ENCODE assay signal across 33 mouse cellular contexts in genomic region chr1:185865945-185866344, GRCm38 (mm10).
DNase-seq lines count a peak whose midpoint lies in the region; ATAC-seq and TF ChIP-seq lines count a peak whose summit lies in the region.
"Had no signal": no experiment of that assay in that cellular context is flagged by ENCODE, and none has a peak within 500 bp of the region (broad histone marks: within the 10 kb centered on the region; RNA-seq: fewer than 3 reads in every experiment).

No protein-coding gene starts in this region.

- ATAC-seq in hindbrain, postnatal 0 days, result 0 out of 2 replicates have a peak, but pooled peaks have one; percentile 47
- no peak for ATAC-seq in hindbrain, embryonic 11.5 days (ENCODE audit: low FRiP score)
- ATAC-seq in neural tube, embryonic 15.5 days (ENCODE audit: low FRiP score), result no peak
- ATAC-seq: forebrain, embryonic 16.5 days; midbrain, embryonic 16.5 days; Patski had no signal

- H3K4me3 ChIP-seq in hindbrain, postnatal 0 days (ENCODE audit: low read length), result no peak overlapping the region
- H3K4me3 ChIP-seq in hindbrain, embryonic 11.5 days (ENCODE audit: low read depth, low read length), result no peak overlapping the region
- no peak overlapping the region for H3K4me3 ChIP-seq in neural tube, embryonic 15.5 days (replicated peaks)
- H3K4me3 ChIP-seq: embryonic facial prominence, embryonic 13.5 days; erythroblast, embryonic 14.5 days; hindbrain, embryonic 15.5 days; kidney, embryonic 15.5 days; myocyte; neural tube, embryonic 13.5 days had no signal

- H3K27me3 ChIP-seq in hindbrain, postnatal 0 days (ENCODE audit: insufficient read depth, low read length), result no peaks in the 10 kb centered on the region
- H3K27me3 ChIP-seq in hindbrain, embryonic 11.5 days (ENCODE audit: control insufficient read depth, insufficient read depth, low read length), result no peaks in the 10 kb centered on the region
- H3K27me3 ChIP-seq in neural tube, embryonic 15.5 days (replicated peaks), result no peaks in the 10 kb centered on the region
- H3K27me3 ChIP-seq: embryonic facial prominence, embryonic 13.5 days; hindbrain, embryonic 15.5 days; kidney, embryonic 15.5 days; neural tube, embryonic 13.5 days had no signal

- 62% methylated on average over 11 of the region's 11 CpGs for WGBS in hindbrain, postnatal 0 days
- 77% methylated on average over 11 of the region's 11 CpGs for WGBS in hindbrain, embryonic 11.5 days
- 83% methylated on average over 11 of the region's 11 CpGs for WGBS in neural tube, embryonic 15.5 days

- no peak overlapping the region for H3K27ac ChIP-seq in hindbrain, postnatal 0 days
- H3K27ac ChIP-seq in hindbrain, embryonic 11.5 days (ENCODE audit: low read depth, low read length), result no peak overlapping the region
- H3K27ac ChIP-seq in neural tube, embryonic 15.5 days (replicated peaks), result no peak overlapping the region
- H3K27ac ChIP-seq: embryonic facial prominence, embryonic 13.5 days; hindbrain, embryonic 15.5 days; kidney, embryonic 15.5 days; liver, embryonic 14.5 days; neural tube, embryonic 13.5 days; stomach, postnatal 0 days had no signal

- no peak for TF ChIP-seq CTCF in hindbrain, postnatal 0 days (IDR thresholded peaks at IDR 0.05; ENCODE audit: low read depth)

- H3K36me3 ChIP-seq in hindbrain, postnatal 0 days (ENCODE audit: insufficient read depth, low read length), result no peaks in the 10 kb centered on the region
- H3K36me3 ChIP-seq in hindbrain, embryonic 11.5 days (ENCODE audit: control insufficient read depth, insufficient read depth, low read length), result no peaks in the 10 kb centered on the region
- no peaks in the 10 kb centered on the region for H3K36me3 ChIP-seq in neural tube, embryonic 15.5 days
- H3K36me3 ChIP-seq: embryonic facial prominence, embryonic 13.5 days; hindbrain, embryonic 15.5 days; kidney, embryonic 15.5 days; neural tube, embryonic 13.5 days had no signal

- H3K9me3 ChIP-seq in hindbrain, postnatal 0 days (ENCODE audit: low read length), result no peaks in the 10 kb centered on the region
- H3K9me3 ChIP-seq in hindbrain, embryonic 11.5 days (ENCODE audit: control insufficient read depth, low read length), result no peaks in the 10 kb centered on the region
- H3K9me3 ChIP-seq in neural tube, embryonic 15.5 days (replicated peaks), result no peaks in the 10 kb centered on the region
- H3K9me3 ChIP-seq: embryonic facial prominence, embryonic 13.5 days; hindbrain, embryonic 15.5 days; kidney, embryonic 15.5 days; neural tube, embryonic 13.5 days had no signal

- H3K4me2 ChIP-seq in hindbrain, postnatal 0 days (ENCODE audit: low read depth, low read length), result no peak overlapping the region
- H3K4me2 ChIP-seq in hindbrain, embryonic 11.5 days (replicated peaks; ENCODE audit: low read depth, low read length), result no peak overlapping the region
- no peak overlapping the region for H3K4me2 ChIP-seq in neural tube, embryonic 15.5 days
- H3K4me2 ChIP-seq: embryonic facial prominence, embryonic 13.5 days; hindbrain, embryonic 15.5 days; kidney, embryonic 15.5 days; lung, embryonic 14.5 days; midbrain, embryonic 11.5 days; neural tube, embryonic 13.5 days had no signal

- H3K9ac ChIP-seq in hindbrain, postnatal 0 days (replicated peaks; ENCODE audit: low read length), result no peak overlapping the region
- H3K9ac ChIP-seq in hindbrain, embryonic 11.5 days (ENCODE audit: low read depth, low read length), result no peak overlapping the region
- no peak overlapping the region for H3K9ac ChIP-seq in neural tube, embryonic 15.5 days (replicated peaks)
- H3K9ac ChIP-seq: embryonic facial prominence, embryonic 13.5 days; hindbrain, embryonic 15.5 days; kidney, embryonic 15.5 days; liver, embryonic 14.5 days; lung, embryonic 14.5 days; neural tube, embryonic 13.5 days had no signal

- peak; percentile 75 to 82 for DNase-seq in cerebellum, postnatal 10 days
- DNase-seq in cerebellum, adult 8-10 months, result no peak
- DNase-seq in hindbrain, postnatal 0 days (ENCODE audit: low spot score), result peak; percentile 53
- DNase-seq in hindbrain, embryonic 11.5 days (ENCODE audit: low spot score), result no peak
- peak; percentile 11 for DNase-seq in neural tube, embryonic 10.5 days (ENCODE audit: extremely low spot score, low spot score)
- DNase-seq in skeletal muscle tissue, adult 2 months (ENCODE audit: low read depth, low spot score), result peak; percentile 71
- no peak for DNase-seq in spleen, postnatal 36 days (ENCODE audit: low spot score in 2 of 2)
- DNase-seq: adrenal gland, postnatal 25 days; cerebellum, adult 2 months; embryo, embryonic 11 days; heart, postnatal 4 days; kidney, adult 18-20 months; kidney, postnatal 36 days; layer of hippocampus, postnatal 36 days; liver; lung, embryonic 14.5 days; right cerebral cortex, postnatal 14 days; spleen, adult 18-20 months; thymus, adult 18-20 months; thymus, postnatal 25 days had no signal

- H3K4me1 ChIP-seq in hindbrain, postnatal 0 days (ENCODE audit: insufficient read depth, low read length), result no peaks in the 10 kb centered on the region
- no peaks in the 10 kb centered on the region for H3K4me1 ChIP-seq in hindbrain, embryonic 11.5 days (replicated peaks; ENCODE audit: control insufficient read depth, insufficient read depth, low read length)
- no peaks in the 10 kb centered on the region for H3K4me1 ChIP-seq in neural tube, embryonic 15.5 days
- H3K4me1 ChIP-seq: hindbrain, embryonic 15.5 days; kidney, embryonic 15.5 days; neural tube, embryonic 13.5 days had no signal

Comparison
In these comparisons a context has a peak if more than half of its experiments do, and no peak if none do; other contexts are left out.
1. DNase-seq: peak in cerebellum, postnatal 10 days (2 of 2), hindbrain, postnatal 0 days (single experiment), neural tube, embryonic 10.5 days (single experiment) and skeletal muscle tissue, adult 2 months (single experiment); none in cerebellum, adult 8-10 months (single experiment), hindbrain, embryonic 11.5 days (single experiment) and spleen, postnatal 36 days (0 of 2).